21 mouse cellular contexts compared by ENCODE assay signal in genomic region chr7:68211883-68212282, GRCm38 (mm10). TPM values are rescaled to one million over a fixed set of nuclear protein-coding genes. Genes with fewer than 3 reads are reported as not detected.
"Had no signal": no experiment of that assay in that cellular context is flagged by ENCODE, and none has a peak within 500 bp of the region (broad histone marks: within the 10 kb centered on the region; RNA-seq: fewer than 3 reads in every experiment).

No protein-coding gene starts in this region.

- H3K9me3 ChIP-seq: limb, embryonic 15.5 days; liver, embryonic 13.5 days; lung, embryonic 15.5 days; megakaryocyte, embryonic 14.5 days; midbrain, embryonic 12.5 days; neural tube, embryonic 15.5 days had no signal

- H3K27me3 ChIP-seq: limb, embryonic 15.5 days; liver, embryonic 13.5 days; lung, embryonic 15.5 days; megakaryocyte, embryonic 14.5 days; midbrain, embryonic 12.5 days; neural tube, embryonic 15.5 days had no signal

- H3K27ac ChIP-seq: limb, embryonic 15.5 days; liver, embryonic 13.5 days; lung, embryonic 15.5 days; macrophage; midbrain, embryonic 12.5 days; neural tube, embryonic 15.5 days had no signal

- ATAC-seq: liver, postnatal 0 days; midbrain, embryonic 16.5 days had no signal

- H3K4me3 ChIP-seq: limb, embryonic 15.5 days; liver, embryonic 13.5 days; lung, embryonic 15.5 days; megakaryocyte, embryonic 14.5 days; midbrain, embryonic 12.5 days; myocyte; neural tube, embryonic 15.5 days had no signal

- H3K4me2 ChIP-seq: limb, embryonic 15.5 days; liver, embryonic 13.5 days; lung, embryonic 15.5 days; midbrain, embryonic 12.5 days; neural tube, embryonic 15.5 days had no signal

- H3K4me1 ChIP-seq: limb, embryonic 15.5 days; liver, embryonic 13.5 days; lung, embryonic 15.5 days; midbrain, embryonic 12.5 days; neural tube, embryonic 15.5 days had no signal

- DNase-seq: kidney, postnatal 25 days; layer of hippocampus, adult 9-11 months; layer of hippocampus, postnatal 36 days; liver, embryonic 13.5 days; liver, postnatal 0 days; lung, postnatal 14 days; right cerebral cortex, adult 18-20 months; right cerebral cortex, postnatal 25 days; thymus, adult 18-20 months; thymus, postnatal 14 days had no signal

- H3K9ac ChIP-seq: limb, embryonic 15.5 days; liver, embryonic 13.5 days; liver, postnatal 0 days; lung, embryonic 15.5 days; midbrain, embryonic 12.5 days; neural tube, embryonic 15.5 days had no signal

RNA-seq across cellular contexts. Expression of gene Pgpep1l, which starts 52.1 kb away (rescaled TPM):
- polyA plus RNA-seq: kidney, embryonic 16.5 days; limb, embryonic 11.5 days; liver, embryonic 13.5 days; liver, postnatal 0 days; lung, embryonic 15.5 days; midbrain, embryonic 12.5 days; midbrain, embryonic 16.5 days; neural tube, embryonic 11.5 days; neural tube, embryonic 15.5 days had no signal
